Mouse (Mus musculus) kidney, embryonic 15.5 days (tissue): ENCODE measurements around the gene Acp5. TPM values are rescaled to one million over a fixed set of nuclear protein-coding genes. Genes with fewer than 3 reads are reported as not detected.

Source experiments
- ATAC-seq: fragments of 200-750 bp; cut with Nextera tagmentation; replicated peaks from 2 replicates; pipeline ENCODE4 v1.8.0; 2017; ENCODE audit warnings: moderate TSS enrichment; ENCODE audit not compliant: low FRiP score
- H3K27ac ChIP-seq: fragments of 300-500 bp; sonication (generic); 2 replicates; pipeline ENCODE4 v1.5.1; 2015; ENCODE audit warnings: mild to moderate bottlenecking, inconsistent platforms
- H3K27me3 ChIP-seq: fragments of 300-500 bp; sonication (generic); 2 replicates; pipeline ENCODE4 v1.6.1; 2015; ENCODE audit warnings: inconsistent platforms
- H3K36me3 ChIP-seq: fragments of 300-500 bp; sonication (generic); 2 replicates; pipeline ENCODE4 v1.6.1; 2015; ENCODE audit warnings: inconsistent platforms
- H3K4me1 ChIP-seq: fragments of 300-500 bp; sonication (generic); 2 replicates; pipeline ENCODE4 v1.6.1; 2015; ENCODE audit warnings: inconsistent platforms
- H3K4me2 ChIP-seq: fragments of 300-500 bp; sonication (generic); 2 replicates; pipeline ENCODE4 v1.6.1; 2015; ENCODE audit warnings: moderate library complexity, mild to moderate bottlenecking, inconsistent platforms
- H3K4me3 ChIP-seq: fragments of 300-500 bp; sonication (generic); replicated peaks from 2 replicates; pipeline ENCODE4 v1.5.1; 2015; ENCODE audit warnings: mild to moderate bottlenecking, inconsistent platforms
- H3K9ac ChIP-seq: fragments of 300-500 bp; sonication (generic); 2 replicates; pipeline ENCODE4 v1.6.1; 2015; ENCODE audit warnings: mild to moderate bottlenecking, inconsistent platforms
- H3K9me3 ChIP-seq: fragments of 300-500 bp; sonication (generic); replicated peaks from 2 replicates; pipeline ENCODE4 v1.6.1; 2016; ENCODE audit warnings: inconsistent platforms
- WGBS: fragments of 180-500 bp; shearing (Covaris S2); methylation state at CpG from one replicate; pipeline ENCODE4 v1.1.7; 2015; ENCODE audit warnings: mixed read lengths; 5-methylcytosine and 5-hydroxymethylcytosine counted together
- microRNA-seq: library from miRNA; unstranded; fragments of <30 nt; microRNA quantifications from one replicate; pipeline ENCODE4, GENCODE M21; 2016
- polyA plus RNA-seq: library from polyadenylated mRNA; unstranded; fragments of >200 nt; fragmentation: Nextera tagmentation; extraction: Ambion mirVana; gene quantifications from 2 replicates; pipeline ENCODE4 v1.2.1, GENCODE M21; 2015

Gene Acp5
- polyA plus RNA-seq, 1 experiment from 2014 or later = 7.3 TPM

DNA sequence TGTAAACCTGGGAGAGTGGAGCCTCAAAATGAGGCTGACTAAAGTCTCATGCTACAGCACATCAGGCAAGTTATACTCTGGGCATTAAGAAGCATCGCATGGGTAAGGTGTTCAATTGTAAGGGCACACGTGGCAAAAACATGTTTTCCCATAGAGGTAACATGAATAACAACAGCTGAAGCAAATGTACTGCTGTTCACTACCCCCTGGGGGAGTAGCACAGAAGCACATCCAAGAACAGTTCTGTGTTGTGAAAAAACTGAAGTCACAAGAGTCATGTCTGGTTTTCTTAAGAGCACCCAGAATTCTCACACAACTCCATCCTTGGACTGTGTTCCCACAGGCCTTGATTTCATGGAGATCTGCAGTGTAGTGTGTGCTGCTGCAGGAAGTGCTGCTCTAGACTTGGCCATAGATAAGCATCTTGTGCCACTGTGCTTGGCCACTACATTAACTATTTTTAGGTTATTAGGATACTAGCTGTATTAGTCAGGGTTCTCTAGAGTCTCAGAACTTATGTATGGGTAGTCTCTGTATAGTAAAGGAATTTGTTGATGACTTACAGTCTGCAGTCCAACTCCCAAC lies 48.4 kb downstream of the Acp5 start:
- no peak overlapping the region for H3K9ac ChIP-seq
- no peak overlapping the region for H3K4me3 ChIP-seq
- peaks cover 24% of the 10 kb centered on the region for H3K4me1 ChIP-seq
- ATAC-seq = no peak
- H3K36me3 ChIP-seq = peaks cover 6% of the 10 kb centered on the region; the same call in 1 of the 2 replicates
- no peak overlapping the region for H3K27ac ChIP-seq
- WGBS = 88% methylated on average over 2 of the region's 2 CpGs
- no peaks in the 10 kb centered on the region for H3K9me3 ChIP-seq
- no peaks in the 10 kb centered on the region for H3K27me3 ChIP-seq
- no peak overlapping the region for H3K4me2 ChIP-seq

DNA sequence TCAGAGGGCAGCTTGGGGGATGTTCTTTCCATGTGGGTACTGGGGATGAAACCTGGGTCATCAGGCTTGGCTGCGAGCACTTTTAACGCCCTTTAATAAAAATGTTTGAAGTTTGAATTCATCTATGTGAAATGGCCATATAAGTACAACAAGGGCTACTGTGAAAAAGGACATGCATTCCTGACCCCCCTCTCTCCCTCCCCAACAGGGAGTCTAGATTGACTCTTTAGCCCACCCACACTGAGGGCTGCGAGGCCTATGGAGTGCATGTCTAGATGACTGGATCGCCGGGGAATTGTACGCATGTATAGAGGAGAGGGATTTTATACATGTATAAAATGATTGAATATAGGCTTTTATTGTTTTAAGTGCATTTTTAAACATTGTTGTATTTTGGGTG lies 49.5 kb downstream of the Acp5 start:
- Histone ChIP-seq H3K9me3 (no peaks in the 10 kb centered on the region), H3K9ac (peak overlapping the region; percentile 67), H3K4me1 (peaks cover 24% of the 10 kb centered on the region), H3K36me3 (peaks cover 6% of the 10 kb centered on the region; the same call in 1 of the 2 replicates), H3K4me3 (peak overlapping the region; percentile 80), H3K4me2 (peak overlapping the region; percentile 79), H3K27me3 (no peaks in the 10 kb centered on the region), H3K27ac (peak overlapping the region; percentile 90)
- WGBS = 49% methylated on average over 6 of the region's 6 CpGs
- ATAC-seq = no peak

DNA sequence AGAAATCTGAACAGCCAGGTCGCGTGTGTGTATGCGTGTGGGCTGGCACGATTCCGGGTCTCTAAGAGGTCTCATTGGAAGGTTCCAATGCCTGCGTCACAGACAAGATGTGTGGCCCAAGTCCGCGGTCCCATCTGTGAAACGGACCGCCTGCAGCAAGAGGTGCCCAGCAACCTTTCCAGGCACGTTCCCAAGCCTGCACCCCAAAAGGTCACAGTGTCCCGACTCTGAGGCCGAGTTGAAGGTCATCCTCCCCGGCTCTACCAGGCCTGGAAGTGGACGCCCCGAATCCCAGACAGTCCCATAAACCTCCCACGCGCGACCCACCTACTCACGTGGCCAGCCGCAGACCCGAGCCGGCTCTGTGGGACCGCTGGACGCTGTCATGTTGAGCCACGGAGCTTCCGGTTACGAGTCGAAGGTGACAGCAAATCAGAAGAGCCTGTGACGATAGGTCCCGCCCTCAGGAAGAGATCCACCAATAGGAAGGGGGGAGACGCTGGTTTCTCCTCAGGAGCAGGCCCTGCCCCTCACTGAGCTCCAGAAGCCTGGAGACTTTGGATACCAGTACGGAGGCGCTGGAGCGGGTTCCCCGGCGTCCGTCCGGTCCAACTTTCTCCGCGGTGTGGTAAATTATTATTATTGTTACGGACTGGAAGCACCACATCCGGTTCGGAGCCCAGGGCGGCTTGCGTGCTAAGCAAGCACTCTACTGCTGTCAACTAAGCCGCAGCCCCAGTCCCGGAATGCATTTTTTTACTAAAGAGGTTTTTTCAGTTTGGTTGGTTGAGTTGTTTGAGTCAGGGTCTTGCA lies 50.3 kb downstream of the Acp5 start, which contains the start of gene Ecsit:
Gene Ecsit (minus strand): TSS at position 417 of the 813 bp plus-strand sequence.
- peak within 1 kb of the TSS; percentile 79 for H3K4me2 ChIP-seq
- H3K27me3 ChIP-seq = no peaks in the 10 kb centered on the region
- H3K9ac ChIP-seq = peak within 1 kb of the TSS; percentile 67
- peaks cover 10% of the 10 kb centered on the region; the same call in 1 of the 2 replicates for H3K36me3 ChIP-seq
- peak; percentile 98 for ATAC-seq
- H3K4me3 ChIP-seq = peak within 1 kb of the TSS; percentile 80
- no peaks in the 10 kb centered on the region for H3K9me3 ChIP-seq
- peak within 1 kb of the TSS; percentile 90 for H3K27ac ChIP-seq
- under 1% methylated on average over 48 of the region's 48 CpGs for WGBS
- peaks cover 24% of the 10 kb centered on the region for H3K4me1 ChIP-seq

DNA sequence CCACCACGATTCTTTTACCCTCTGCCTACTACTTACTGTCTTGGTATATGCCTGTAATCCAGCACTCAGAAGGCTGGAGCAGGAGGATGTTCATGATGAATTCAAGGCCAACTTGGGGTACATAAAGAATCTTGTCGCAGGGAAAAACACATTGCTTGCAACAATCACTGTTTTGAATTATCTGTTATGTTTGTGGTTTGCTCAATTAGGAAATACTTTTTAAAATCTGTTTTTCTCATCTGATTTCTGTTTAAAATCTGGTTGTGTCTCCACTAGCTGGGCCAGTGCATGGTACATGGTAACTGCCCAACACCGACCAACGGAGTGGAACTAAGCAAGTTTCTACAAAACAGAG lies 50.9 kb downstream of the Acp5 start:
- H3K36me3 ChIP-seq = peaks cover 16% of the 10 kb centered on the region
- no peaks in the 10 kb centered on the region for H3K27me3 ChIP-seq
- H3K9me3 ChIP-seq = no peaks in the 10 kb centered on the region
- no peak for ATAC-seq
- peaks cover 24% of the 10 kb centered on the region for H3K4me1 ChIP-seq
- H3K4me2 ChIP-seq = peak overlapping the region; percentile 79
- peak overlapping the region; percentile 80 for H3K4me3 ChIP-seq
- peak overlapping the region; percentile 90 for H3K27ac ChIP-seq
- H3K9ac ChIP-seq = peak overlapping the region; percentile 67
- WGBS = 33% methylated on average over 4 of the region's 4 CpGs

Small RNA genes lying within 50 kb of the gene (microRNA-seq; reads per million reads assigned to microRNA genes)
- not detected for gene Mir7084

Other genes starting within 250 kb of the Acp5 start
- gene Rab3d, start 217.5 kb downstream of the Acp5 start, polyA plus RNA-seq = 11.0 and 11.3 TPM in 2 replicates
- gene Ccdc159, start 208.2 kb downstream of the Acp5 start, polyA plus RNA-seq = 5.5 and 5.9 TPM in 2 replicates
- 59.2 and 61.0 TPM in 2 replicates for gene Tmem205, start 208.2 kb downstream of the Acp5 start, polyA plus RNA-seq
- 7.9 and 11.3 TPM in 2 replicates for gene Plppr2, start 198.7 kb downstream of the Acp5 start, polyA plus RNA-seq
- 7.9 and 12.6 TPM in 2 replicates for gene Swsap1, start 180.0 kb downstream of the Acp5 start, polyA plus RNA-seq
- 12.1 and 15.2 TPM in 2 replicates for gene Epor, start 172.2 kb downstream of the Acp5 start, polyA plus RNA-seq
- gene Rgl3, start 146.3 kb downstream of the Acp5 start, polyA plus RNA-seq = 23.7 and 24.5 TPM in 2 replicates
- gene Ccdc151, start 133.1 kb downstream of the Acp5 start, polyA plus RNA-seq = 1.6 TPM in 2 replicates
- gene Prkcsh, start 132.9 kb downstream of the Acp5 start, polyA plus RNA-seq = 137 and 140 TPM in 2 replicates
- gene Elavl3, start 83.7 kb downstream of the Acp5 start, polyA plus RNA-seq = 0.53 and 1.1 TPM in 2 replicates
- gene Gm49318, start 64.5 kb downstream of the Acp5 start, polyA plus RNA-seq = not detected in 2 replicates
- 11.7 and 14.0 TPM in 2 replicates for gene Zfp653, start 64.3 kb downstream of the Acp5 start, polyA plus RNA-seq
- 43.1 and 49.4 TPM in 2 replicates for gene Ecsit, start 50.3 kb downstream of the Acp5 start, polyA plus RNA-seq
- 11.1 and 40.8 TPM in 2 replicates for gene Cnn1, start 36.5 kb downstream of the Acp5 start, polyA plus RNA-seq
- gene Elof1, start 18.5 kb downstream of the Acp5 start, polyA plus RNA-seq = 193 and 194 TPM in 2 replicates
- gene Pigyl, start 21.1 kb upstream of the Acp5 start, polyA plus RNA-seq = 70.0 and 73.1 TPM in 2 replicates
- 0.31 and 0.55 TPM in 2 replicates for gene Zfp872, start 52.4 kb upstream of the Acp5 start, polyA plus RNA-seq
- 20.7 and 20.9 TPM in 2 replicates for gene Zfp809, start 90.0 kb upstream of the Acp5 start, polyA plus RNA-seq
- gene Zfp599, start 124.2 kb upstream of the Acp5 start, polyA plus RNA-seq = 4.9 and 5.0 TPM in 2 replicates
- 23.2 and 24.5 TPM in 2 replicates for gene Zfp810, start 171.9 kb upstream of the Acp5 start, polyA plus RNA-seq